Mouse (Mus musculus): ENCODE measurements around the gene Nhlrc3. TPM values are rescaled to one million over a fixed set of nuclear protein-coding genes. Genes with fewer than 3 reads are reported as not detected.

Nhlrc3 gene
- 7.9 and 10.5 TPM in 2 replicates for polyA plus RNA-seq (2014; fragmentation: Nextera tagmentation; extraction: Ambion mirVana)

GRCm38 (mm10) chr3:53463046-53463764 is at the start of gene Nhlrc3, which contains the start of gene Proser1:
Gene Nhlrc3, minus strand, starts transcription at chr3:53463332.
Gene Proser1, plus strand, starts transcription at chr3:53463666.
- ATAC-seq (replicated peaks; ENCODE audit: insufficient number of reproducible peaks, low FRiP score, low TSS enrichment, low read depth) = peak; percentile 97

GRCm38 (mm10) chr3:53502428-53502827 is 39.3 kb upstream of the Nhlrc3 start:
- ATAC-seq (replicated peaks; ENCODE audit: insufficient number of reproducible peaks, low FRiP score, low TSS enrichment, low read depth) (no peak), DNase-seq (ENCODE audit: low spot score) (no peak)
- Histone ChIP-seq H3K9me3 (replicated peaks; ENCODE audit: control insufficient read depth, low read length) (no peaks in the 10 kb centered on the region), H3K27me3 (ENCODE audit: control insufficient read depth, insufficient read depth, low read length) (no peaks in the 10 kb centered on the region), H3K4me1 (ENCODE audit: control insufficient read depth, insufficient read depth, low read length) (no peaks in the 10 kb centered on the region), H3K4me2 (ENCODE audit: low read depth, low read length) (no peak overlapping the region), H3K36me3 (replicated peaks; ENCODE audit: control insufficient read depth, insufficient read depth, low read depth, low read length) (no peaks in the 10 kb centered on the region), H3K4me3 (ENCODE audit: low read depth, low read length) (no peak overlapping the region), H3K27ac (replicated peaks; ENCODE audit: low read depth, low read length) (no peak overlapping the region), H3K9ac (replicated peaks; ENCODE audit: low read length) (no peak overlapping the region)
- whole genome bisulfite sequencing = 78% methylated on average over 6 of the region's 6 CpGs

More at GRCm38 (mm10) chr3:53463046-53463764, at the start of gene Nhlrc3, which contains the start of gene Proser1:
- H3K27ac ChIP-seq (replicated peaks; ENCODE audit: low read depth, low read length) = peak within 1 kb of the TSS; percentile 79
- no peaks in the 10 kb centered on the region; the same call in 1 of the 2 replicates for H3K4me1 ChIP-seq (ENCODE audit: control insufficient read depth, insufficient read depth, low read length)
- under 1% methylated on average over 49 of the region's 52 CpGs for WGBS
- H3K27me3 ChIP-seq (ENCODE audit: control insufficient read depth, insufficient read depth, low read length) = no peaks in the 10 kb centered on the region
- H3K9ac ChIP-seq (replicated peaks; ENCODE audit: low read length) = peak within 1 kb of the TSS; percentile 90
- H3K4me2 ChIP-seq (ENCODE audit: low read depth, low read length) = peak within 1 kb of the TSS; percentile 65
- H3K9me3 ChIP-seq (replicated peaks; ENCODE audit: control insufficient read depth, low read length) = no peaks in the 10 kb centered on the region
- peak; percentile 94 for DNase-seq (ENCODE audit: low spot score)
- H3K36me3 ChIP-seq (replicated peaks; ENCODE audit: control insufficient read depth, insufficient read depth, low read depth, low read length) = no peaks in the 10 kb centered on the region
- H3K4me3 ChIP-seq (ENCODE audit: low read depth, low read length) = peak within 1 kb of the TSS; percentile 85

GRCm38 (mm10) chr3:53498351-53498905 is 35.3 kb upstream of the Nhlrc3 start:
- H3K4me3 ChIP-seq (ENCODE audit: low read depth, low read length) = no peak overlapping the region
- no peak overlapping the region for H3K27ac ChIP-seq (replicated peaks; ENCODE audit: low read depth, low read length)
- ATAC-seq (replicated peaks; ENCODE audit: insufficient number of reproducible peaks, low FRiP score, low TSS enrichment, low read depth) = no peak
- H3K9ac ChIP-seq (replicated peaks; ENCODE audit: low read length) = no peak overlapping the region
- WGBS = 80% methylated on average over 6 of the region's 6 CpGs
- no peak overlapping the region for H3K4me2 ChIP-seq (ENCODE audit: low read depth, low read length)
- no peaks in the 10 kb centered on the region for H3K36me3 ChIP-seq (replicated peaks; ENCODE audit: control insufficient read depth, insufficient read depth, low read depth, low read length)
- H3K27me3 ChIP-seq (ENCODE audit: control insufficient read depth, insufficient read depth, low read length) = no peaks in the 10 kb centered on the region
- H3K4me1 ChIP-seq (ENCODE audit: control insufficient read depth, insufficient read depth, low read length) = no peaks in the 10 kb centered on the region
- no peaks in the 10 kb centered on the region for H3K9me3 ChIP-seq (replicated peaks; ENCODE audit: control insufficient read depth, low read length)
- no peak for DNase-seq (ENCODE audit: low spot score)

GRCm38 (mm10) chr3:53488353-53488752 is 25.2 kb upstream of the Nhlrc3 start, which contains the start of gene Stoml3:
Gene Stoml3, plus strand, starts transcription at chr3:53488653.
- H3K4me3 ChIP-seq (ENCODE audit: low read depth, low read length) = no peak within 1 kb of the TSS
- no peak within 1 kb of the TSS for H3K9ac ChIP-seq (replicated peaks; ENCODE audit: low read length)
- H3K27ac ChIP-seq (replicated peaks; ENCODE audit: low read depth, low read length) = no peak within 1 kb of the TSS
- no peaks in the 10 kb centered on the region for H3K9me3 ChIP-seq (replicated peaks; ENCODE audit: control insufficient read depth, low read length)
- no peaks in the 10 kb centered on the region for H3K36me3 ChIP-seq (replicated peaks; ENCODE audit: control insufficient read depth, insufficient read depth, low read depth, low read length)
- H3K4me1 ChIP-seq (ENCODE audit: control insufficient read depth, insufficient read depth, low read length) = no peaks in the 10 kb centered on the region; the same call in 1 of the 2 replicates
- 72% methylated on average over 6 of the region's 6 CpGs for WGBS
- H3K27me3 ChIP-seq (ENCODE audit: control insufficient read depth, insufficient read depth, low read length) = no peaks in the 10 kb centered on the region
- no peak within 1 kb of the TSS for H3K4me2 ChIP-seq (ENCODE audit: low read depth, low read length)
- DNase-seq (ENCODE audit: low spot score) = no peak
- ATAC-seq (replicated peaks; ENCODE audit: insufficient number of reproducible peaks, low FRiP score, low TSS enrichment, low read depth) = no peak

DNA sequence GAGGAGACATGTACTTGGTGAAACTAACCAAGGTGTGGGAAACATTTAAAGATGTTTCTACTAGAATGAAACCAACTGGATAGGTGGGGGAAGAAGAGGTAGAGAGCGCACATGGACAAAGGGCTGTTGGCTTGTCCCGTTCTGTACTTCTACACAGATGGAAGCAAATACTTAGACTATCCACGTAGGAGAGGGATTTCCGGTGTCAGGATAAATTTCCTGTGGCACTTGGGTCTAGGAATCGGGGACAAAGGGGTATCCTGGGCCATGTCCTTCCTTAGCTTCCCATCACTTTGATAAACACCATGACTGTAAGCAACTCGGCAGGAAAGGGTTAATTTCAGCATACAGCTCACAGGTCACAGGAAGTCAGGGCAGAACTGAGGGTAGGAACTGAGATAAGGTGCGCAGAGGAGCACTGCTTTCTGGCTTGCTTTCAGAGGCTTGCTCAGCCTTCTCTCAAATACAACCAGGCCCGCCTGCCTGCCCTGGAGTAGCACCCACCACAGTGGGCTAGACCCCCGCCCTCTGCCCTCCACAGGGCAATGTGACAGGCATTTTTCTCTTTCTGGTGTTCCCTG is 24.0 kb upstream of the Nhlrc3 start:
- Histone ChIP-seq H3K4me1 (ENCODE audit: control insufficient read depth, insufficient read depth, low read length) (no peaks in the 10 kb centered on the region; the same call in 1 of the 2 replicates), H3K27ac (replicated peaks; ENCODE audit: low read depth, low read length) (no peak overlapping the region), H3K27me3 (ENCODE audit: control insufficient read depth, insufficient read depth, low read length) (no peaks in the 10 kb centered on the region), H3K4me3 (ENCODE audit: low read depth, low read length) (no peak overlapping the region), H3K9me3 (replicated peaks; ENCODE audit: control insufficient read depth, low read length) (no peaks in the 10 kb centered on the region), H3K36me3 (replicated peaks; ENCODE audit: control insufficient read depth, insufficient read depth, low read depth, low read length) (no peaks in the 10 kb centered on the region), H3K4me2 (ENCODE audit: low read depth, low read length) (no peak overlapping the region), H3K9ac (replicated peaks; ENCODE audit: low read length) (no peak overlapping the region)
- no peak for ATAC-seq (replicated peaks; ENCODE audit: insufficient number of reproducible peaks, low FRiP score, low TSS enrichment, low read depth)
- no peak for DNase-seq (ENCODE audit: low spot score)
- 61% methylated on average over 9 of the region's 9 CpGs for WGBS

- no peak overlapping the region for H3K4me2 ChIP-seq (ENCODE audit: low read depth, low read length)
- H3K27ac ChIP-seq (replicated peaks; ENCODE audit: low read depth, low read length) = no peak overlapping the region
- no peak overlapping the region for H3K9ac ChIP-seq (replicated peaks; ENCODE audit: low read length)
- ATAC-seq (replicated peaks; ENCODE audit: insufficient number of reproducible peaks, low FRiP score, low TSS enrichment, low read depth) (no peak), DNase-seq (ENCODE audit: low spot score) (no peak)
- H3K9me3 ChIP-seq (replicated peaks; ENCODE audit: control insufficient read depth, low read length) = no peaks in the 10 kb centered on the region
- H3K4me3 ChIP-seq (ENCODE audit: low read depth, low read length) = no peak overlapping the region
- WGBS = 64% methylated on average over 10 of the region's 10 CpGs
- no peaks in the 10 kb centered on the region for H3K27me3 ChIP-seq (ENCODE audit: control insufficient read depth, insufficient read depth, low read length)
- no peaks in the 10 kb centered on the region; the same call in 1 of the 2 replicates for H3K4me1 ChIP-seq (ENCODE audit: control insufficient read depth, insufficient read depth, low read length)
- H3K36me3 ChIP-seq (replicated peaks; ENCODE audit: control insufficient read depth, insufficient read depth, low read depth, low read length) = no peaks in the 10 kb centered on the region
Observed at GRCm38 (mm10) chr3:53486561-53486960, 23.4 kb upstream of the Nhlrc3 start.

GRCm38 (mm10) chr3:53483414-53484059 is 20.4 kb upstream of the Nhlrc3 start:
- Histone ChIP-seq H3K27me3 (ENCODE audit: control insufficient read depth, insufficient read depth, low read length) (no peaks in the 10 kb centered on the region), H3K4me2 (ENCODE audit: low read depth, low read length) (no peak overlapping the region), H3K4me3 (ENCODE audit: low read depth, low read length) (no peak overlapping the region), H3K9me3 (replicated peaks; ENCODE audit: control insufficient read depth, low read length) (no peaks in the 10 kb centered on the region), H3K36me3 (replicated peaks; ENCODE audit: control insufficient read depth, insufficient read depth, low read depth, low read length) (peaks cover 7% of the 10 kb centered on the region), H3K4me1 (ENCODE audit: control insufficient read depth, insufficient read depth, low read length) (no peaks in the 10 kb centered on the region; the same call in 1 of the 2 replicates), H3K9ac (replicated peaks; ENCODE audit: low read length) (no peak overlapping the region), H3K27ac (replicated peaks; ENCODE audit: low read depth, low read length) (no peak overlapping the region)
- no peak for DNase-seq (ENCODE audit: low spot score)
- WGBS = 86% methylated on average over 8 of the region's 8 CpGs
- ATAC-seq (replicated peaks; ENCODE audit: insufficient number of reproducible peaks, low FRiP score, low TSS enrichment, low read depth) = no peak

Measured in embryonic facial prominence, embryonic 11.5 days (tissue).